ENCODE assay signal across 23 mouse cellular contexts in genomic region chr5:134888505-134888904, GRCm38 (mm10). TPM values are rescaled to one million over a fixed set of nuclear protein-coding genes. Genes with fewer than 3 reads are reported as not detected.
DNase-seq lines count a peak whose midpoint lies in the region; ATAC-seq and TF ChIP-seq lines count a peak whose summit lies in the region.
"Had no signal": no experiment of that assay in that cellular context is flagged by ENCODE, and none has a peak within 500 bp of the region (broad histone marks: within the 10 kb centered on the region; RNA-seq: fewer than 3 reads in every experiment).

No protein-coding gene starts in this region.

- WGBS in heart, embryonic 15.5 days: 76% methylated on average over 7 of the region's 7 CpGs
- 82% methylated on average over 7 of the region's 7 CpGs for WGBS in heart, embryonic 10.5 days
- 84% methylated on average over 7 of the region's 7 CpGs for WGBS in liver, adult 2 months
- WGBS in liver, embryonic 11.5 days: 80% methylated on average over 7 of the region's 7 CpGs
- 68% methylated on average over 7 of the region's 7 CpGs for WGBS in lung, embryonic 15.5 days

- no peak for TF ChIP-seq CTCF in liver, adult 2 months (IDR thresholded peaks at IDR 0.05; ENCODE audit: low read depth, low read length)

- H3K79me2 ChIP-seq in liver, adult 2 months (ENCODE audit: control insufficient read depth, insufficient read depth, low read length): no peaks in the 10 kb centered on the region

- TF ChIP-seq POLR2A in liver, adult 2 months (IDR thresholded peaks at IDR 0.05; ENCODE audit: extremely low read depth, insufficient read depth, low read length): no peak

- no peak overlapping the region for H3K4me2 ChIP-seq in heart, embryonic 15.5 days
- H3K4me2 ChIP-seq in liver, embryonic 11.5 days: no peak overlapping the region
- no peak overlapping the region for H3K4me2 ChIP-seq in lung, embryonic 15.5 days
- H3K4me2 ChIP-seq: hindbrain, embryonic 15.5 days; limb, embryonic 13.5 days; midbrain, embryonic 11.5 days; neural tube, embryonic 13.5 days had no signal

- H3K27me3 ChIP-seq in heart, embryonic 15.5 days: no peaks in the 10 kb centered on the region; the same call in 1 of the 2 replicates
- H3K27me3 ChIP-seq in heart, embryonic 10.5 days (ENCODE audit: insufficient read depth, poor library complexity, severe bottlenecking): 0 out of 2 replicates have a peak, but pooled peaks cover 4% of the 10 kb centered on the region
- H3K27me3 ChIP-seq in liver, adult 2 months (ENCODE audit: control insufficient read depth, insufficient read depth, low read length): no peaks in the 10 kb centered on the region
- H3K27me3 ChIP-seq in liver, embryonic 11.5 days (replicated peaks; ENCODE audit: control insufficient read depth, insufficient read depth, low read length): no peaks in the 10 kb centered on the region
- no peaks in the 10 kb centered on the region for H3K27me3 ChIP-seq in lung, embryonic 15.5 days
- H3K27me3 ChIP-seq: hindbrain, embryonic 15.5 days; limb, embryonic 13.5 days; neural tube, embryonic 13.5 days had no signal

- no peaks in the 10 kb centered on the region for H3K4me1 ChIP-seq in heart, embryonic 15.5 days (replicated peaks)
- peaks cover 18% of the 10 kb centered on the region for H3K4me1 ChIP-seq in heart, embryonic 10.5 days
- no peaks in the 10 kb centered on the region for H3K4me1 ChIP-seq in liver, adult 2 months (ENCODE audit: control insufficient read depth, insufficient read depth, low read length)
- H3K4me1 ChIP-seq in liver, embryonic 11.5 days (replicated peaks; ENCODE audit: control insufficient read depth, insufficient read depth, low read length): no peaks in the 10 kb centered on the region
- peaks cover 39% of the 10 kb centered on the region for H3K4me1 ChIP-seq in lung, embryonic 15.5 days
- H3K4me1 ChIP-seq: hindbrain, embryonic 15.5 days; limb, embryonic 13.5 days; neural tube, embryonic 13.5 days had no signal

- H3K36me3 ChIP-seq in heart, embryonic 15.5 days: no peaks in the 10 kb centered on the region
- no peaks in the 10 kb centered on the region for H3K36me3 ChIP-seq in heart, embryonic 10.5 days
- H3K36me3 ChIP-seq in liver, adult 2 months (ENCODE audit: control insufficient read depth, insufficient read depth, low read length): no peaks in the 10 kb centered on the region
- H3K36me3 ChIP-seq in liver, embryonic 11.5 days (ENCODE audit: control insufficient read depth, insufficient read depth, low read length): no peaks in the 10 kb centered on the region
- no peaks in the 10 kb centered on the region for H3K36me3 ChIP-seq in lung, embryonic 15.5 days
- H3K36me3 ChIP-seq: hindbrain, embryonic 15.5 days; limb, embryonic 13.5 days; neural tube, embryonic 13.5 days had no signal

- H3K4me3 ChIP-seq in heart, embryonic 15.5 days: no peak overlapping the region
- H3K4me3 ChIP-seq in heart, embryonic 10.5 days: no peak overlapping the region
- H3K4me3 ChIP-seq in liver, adult 2 months (ENCODE audit: insufficient read depth, low read depth, low read length): no peak overlapping the region
- H3K4me3 ChIP-seq in liver, embryonic 11.5 days (ENCODE audit: low read depth, low read length): no peak overlapping the region
- no peak overlapping the region for H3K4me3 ChIP-seq in lung, embryonic 15.5 days
- H3K4me3 ChIP-seq: hindbrain, embryonic 15.5 days; limb, embryonic 13.5 days; neural tube, embryonic 13.5 days had no signal

- DNase-seq in heart, embryonic 10.5 days (ENCODE audit: low spot score): no peak
- DNase-seq in liver, adult 2 months (ENCODE audit: extremely low read depth, low read depth, low spot score): no peak
- DNase-seq in liver, embryonic 11.5 days (ENCODE audit: low spot score): no peak
- DNase-seq in lung, postnatal 4 days: peak; percentile 40 to 53
- DNase-seq: cerebellum, adult 9-11 months; forebrain, postnatal 0 days; liver, postnatal 0 days; right cerebral cortex, postnatal 14 days; thymus, postnatal 14 days had no signal

- H3K9me3 ChIP-seq in heart, embryonic 15.5 days (replicated peaks): no peaks in the 10 kb centered on the region
- H3K9me3 ChIP-seq in heart, embryonic 10.5 days: no peaks in the 10 kb centered on the region
- H3K9me3 ChIP-seq in liver, embryonic 11.5 days (ENCODE audit: control insufficient read depth, low read length): no peaks in the 10 kb centered on the region
- no peaks in the 10 kb centered on the region for H3K9me3 ChIP-seq in lung, embryonic 15.5 days
- H3K9me3 ChIP-seq: hindbrain, embryonic 15.5 days; limb, embryonic 13.5 days; neural tube, embryonic 13.5 days had no signal

- no peak overlapping the region for H3K9ac ChIP-seq in heart, embryonic 15.5 days
- H3K9ac ChIP-seq in liver, adult 2 months (ENCODE audit: low read depth, low read length): no peak overlapping the region
- no peak overlapping the region for H3K9ac ChIP-seq in liver, embryonic 11.5 days (ENCODE audit: low read depth, low read length)
- no peak overlapping the region for H3K9ac ChIP-seq in lung, embryonic 15.5 days
- H3K9ac ChIP-seq: forebrain, postnatal 0 days; hindbrain, embryonic 15.5 days; limb, embryonic 13.5 days; liver, postnatal 0 days; neural tube, embryonic 13.5 days had no signal

- H3K27ac ChIP-seq in heart, embryonic 15.5 days: peak overlapping the region; percentile 65
- H3K27ac ChIP-seq in heart, embryonic 10.5 days: no peak overlapping the region
- peak overlapping the region; percentile 13; the same call in 1 of the 2 replicates for H3K27ac ChIP-seq in liver, adult 2 months (replicated peaks; ENCODE audit: insufficient read depth, low read depth, low read length)
- no peak overlapping the region for H3K27ac ChIP-seq in liver, embryonic 11.5 days (ENCODE audit: low read depth, low read length)
- H3K27ac ChIP-seq in lung, embryonic 15.5 days: peak overlapping the region; percentile 65
- H3K27ac ChIP-seq: hindbrain, embryonic 15.5 days; limb, embryonic 13.5 days; neural tube, embryonic 13.5 days had no signal

- ATAC-seq in heart, embryonic 15.5 days (replicated peaks; ENCODE audit: insufficient number of reproducible peaks, insufficient read depth, low FRiP score, low read depth): no peak
- no peak for ATAC-seq in liver, embryonic 11.5 days (replicated peaks; ENCODE audit: low FRiP score)
- ATAC-seq in lung, embryonic 15.5 days (ENCODE audit: borderline replicate concordance, extremely low read depth, low FRiP score, low TSS enrichment): no peak
- no peak for ATAC-seq in activated CD4-positive, CD25-positive, alpha-beta regulatory T cell, adult 4 months
- ATAC-seq: forebrain, postnatal 0 days; liver, postnatal 0 days; Patski had no signal

RNA-seq across cellular contexts. Expression of gene Tmem270, which starts 18.0 kb away (rescaled TPM):
- not detected in 2 replicates for polyA plus RNA-seq in heart, embryonic 15.5 days (2015; fragmentation: Nextera tagmentation; extraction: Ambion mirVana)
- not detected in 2 replicates for polyA plus RNA-seq in heart, embryonic 10.5 days (2016; fragmentation: Nextera tagmentation; extraction: Ambion mirVana)
- not detected in 2 replicates for total RNA-seq in liver, adult 2 months (2014; rRNA removed)
- not detected in 2 replicates for polyA plus RNA-seq in liver, adult 2 months (2012; rRNA removed)
- not detected in 2 replicates for polyA plus RNA-seq in liver, embryonic 11.5 days (2014; fragmentation: Nextera tagmentation; extraction: Ambion mirVana)
- not detected in 2 replicates for polyA plus RNA-seq in lung, embryonic 15.5 days (2015; fragmentation: Nextera tagmentation; extraction: Ambion mirVana)
- polyA plus RNA-seq in activated CD4-positive, CD25-positive, alpha-beta regulatory T cell, adult 4 months (2017; shearing (Covaris generic)): not detected
- total RNA-seq: adrenal gland, postnatal 4 days; forebrain, postnatal 0 days; gastrocnemius, adult 18-20 months; layer of hippocampus, adult 18-20 months; left cerebral cortex, adult 8-10 months had no signal
- polyA plus RNA-seq: embryonic facial prominence, embryonic 14.5 days; forebrain, postnatal 0 days; heart, embryonic 14.5 days; hindbrain, embryonic 15.5 days; limb, embryonic 13.5 days; liver, postnatal 0 days; midbrain, embryonic 11.5 days; neural tube, embryonic 13.5 days; Patski had no signal

RNA-seq across cellular contexts. Expression of gene Cldn13, which starts 26.8 kb away (rescaled TPM):
- polyA plus RNA-seq in heart, embryonic 15.5 days (2015; fragmentation: Nextera tagmentation; extraction: Ambion mirVana): 0.43 and 1.9 TPM in 2 replicates
- polyA plus RNA-seq in heart, embryonic 10.5 days (2016; fragmentation: Nextera tagmentation; extraction: Ambion mirVana): 6.1 and 8.5 TPM in 2 replicates
- total RNA-seq in liver, adult 2 months (2014; rRNA removed): not detected in 2 replicates
- polyA plus RNA-seq in liver, adult 2 months (2012; rRNA removed): not detected in 2 replicates
- 115 and 120 TPM in 2 replicates for polyA plus RNA-seq in liver, embryonic 11.5 days (2014; fragmentation: Nextera tagmentation; extraction: Ambion mirVana)
- polyA plus RNA-seq in lung, embryonic 15.5 days (2015; fragmentation: Nextera tagmentation; extraction: Ambion mirVana): 0.65 and 1.6 TPM in 2 replicates
- 1 to 10 TPM in 1 of 2 experiments, not detected in 1; 1.3 TPM for polyA plus RNA-seq in activated CD4-positive, CD25-positive, alpha-beta regulatory T cell, adult 4 months (2017; shearing (Covaris generic))
- total RNA-seq: forebrain, postnatal 0 days; gastrocnemius, adult 18-20 months; layer of hippocampus, adult 18-20 months; left cerebral cortex, adult 8-10 months had no signal
- polyA plus RNA-seq: forebrain, postnatal 0 days; Patski had no signal

RNA-seq across cellular contexts. Expression of gene Mettl27, which starts 43.7 kb away (rescaled TPM):
- polyA plus RNA-seq in heart, embryonic 15.5 days (2015; fragmentation: Nextera tagmentation; extraction: Ambion mirVana): 6.6 and 11.7 TPM in 2 replicates
- polyA plus RNA-seq in heart, embryonic 10.5 days (2016; fragmentation: Nextera tagmentation; extraction: Ambion mirVana): 8.8 and 12.1 TPM in 2 replicates
- 13.5 and 19.1 TPM in 2 replicates for total RNA-seq in liver, adult 2 months (2014; rRNA removed)
- polyA plus RNA-seq in liver, adult 2 months (2012; rRNA removed): 17.9 and 30.0 TPM in 2 replicates
- 9.1 and 11.4 TPM in 2 replicates for polyA plus RNA-seq in liver, embryonic 11.5 days (2014; fragmentation: Nextera tagmentation; extraction: Ambion mirVana)
- polyA plus RNA-seq in lung, embryonic 15.5 days (2015; fragmentation: Nextera tagmentation; extraction: Ambion mirVana): 24.7 TPM in 2 replicates
- 10 to 100 TPM; 20.4 to 23.3 TPM for polyA plus RNA-seq in activated CD4-positive, CD25-positive, alpha-beta regulatory T cell, adult 4 months (2017; shearing (Covaris generic))

RNA-seq across cellular contexts. Expression of gene Cldn4, which starts 58.2 kb away (rescaled TPM):
- polyA plus RNA-seq in heart, embryonic 15.5 days (2015; fragmentation: Nextera tagmentation; extraction: Ambion mirVana): 1.1 and 4.2 TPM in 2 replicates
- polyA plus RNA-seq in heart, embryonic 10.5 days (2016; fragmentation: Nextera tagmentation; extraction: Ambion mirVana): 2.8 and 6.9 TPM in 2 replicates
- total RNA-seq in liver, adult 2 months (2014; rRNA removed): 0.09 and 0.13 TPM in 2 replicates
- polyA plus RNA-seq in liver, adult 2 months (2012; rRNA removed): 0.09 and 0.36 TPM in 2 replicates
- polyA plus RNA-seq in liver, embryonic 11.5 days (2014; fragmentation: Nextera tagmentation; extraction: Ambion mirVana): 3.1 and 3.7 TPM in 2 replicates
- polyA plus RNA-seq in lung, embryonic 15.5 days (2015; fragmentation: Nextera tagmentation; extraction: Ambion mirVana): 31.7 and 34.3 TPM in 2 replicates
- not detected for polyA plus RNA-seq in activated CD4-positive, CD25-positive, alpha-beta regulatory T cell, adult 4 months (2017; shearing (Covaris generic))
- total RNA-seq: forebrain, postnatal 0 days; gastrocnemius, adult 18-20 months; layer of hippocampus, adult 18-20 months; left cerebral cortex, adult 8-10 months had no signal
- polyA plus RNA-seq: forebrain, postnatal 0 days had no signal

Comparison
In these comparisons a context has a peak if more than half of its experiments do, and no peak if none do; other contexts are left out.
1. H3K27ac ChIP-seq: peak in heart, embryonic 15.5 days (single experiment), liver, adult 2 months (single experiment) and lung, embryonic 15.5 days (single experiment); none in heart, embryonic 10.5 days (single experiment) and liver, embryonic 11.5 days (single experiment).
2. RNA of gene Cldn13, which starts 26.8 kb away (polyA plus RNA-seq): 115 to 120 TPM in liver, embryonic 11.5 days; 6.1 to 8.5 TPM in heart, embryonic 10.5 days, 1.3 TPM in activated CD4-positive, CD25-positive, alpha-beta regulatory T cell, adult 4 months, 0.65 to 1.6 TPM in lung, embryonic 15.5 days, 0.43 to 1.9 TPM in heart, embryonic 15.5 days and not detected in liver, adult 2 months; every median in the first group is over 10 times any median in the second.
3. DNase-seq: peak in lung, postnatal 4 days (2 of 2); none in heart, embryonic 10.5 days (single experiment), liver, adult 2 months (single experiment) and liver, embryonic 11.5 days (single experiment).